Mouse (Mus musculus) kidney, adult 8-10 months (tissue): Measurements from ENCODE around the gene Ociad2.
"Not testable (repeated sequence)": the region's sequence is repeated elsewhere in the genome, so short reads cannot be mapped to it uniquely, and the experiment has no call there.

Source experiments
- DNase-seq, 2 experiments: peaks; one replicate each; pipeline ENCODE4 v3.0.0; 2022

Ociad2 gene

GRCm38 (mm10) chr5:73351796-73352195 is 11.0 kb upstream of the Ociad2 start:
- no peak for DNase-seq

GRCm38 (mm10) chr5:73349514-73349913 is 8.7 kb upstream of the Ociad2 start:
- peak in 1 of 2 experiments; percentile 46 for DNase-seq

GRCm38 (mm10) chr5:73345254-73345653 is 4.4 kb upstream of the Ociad2 start:
- DNase-seq = no peak

- no peak for DNase-seq
Observed at GRCm38 (mm10) chr5:73344310-73344709, 3.5 kb upstream of the Ociad2 start.

GRCm38 (mm10) chr5:73342701-73343355 is 2.0 kb upstream of the Ociad2 start:
- no peak for DNase-seq

GRCm38 (mm10) chr5:73339779-73340722 is 777 bp downstream of the Ociad2 start:
- no peak for DNase-seq

GRCm38 (mm10) chr5:73338832-73339163 is 2.0 kb downstream of the Ociad2 start:
- no peak for DNase-seq

- no peak for DNase-seq
Observed at GRCm38 (mm10) chr5:73337961-73338831, 2.6 kb downstream of the Ociad2 start.

GRCm38 (mm10) chr5:73336448-73336847 is 4.4 kb downstream of the Ociad2 start:
- no peak for DNase-seq

GRCm38 (mm10) chr5:73331002-73331401 is 9.8 kb downstream of the Ociad2 start:
- DNase-seq = no peak

GRCm38 (mm10) chr5:73324526-73325170 is 16.2 kb downstream of the Ociad2 start:
- DNase-seq = no peak

GRCm38 (mm10) chr5:73323602-73324001 is 17.2 kb downstream of the Ociad2 start:
- no peak for DNase-seq

- DNase-seq = not testable (repeated sequence)
Observed at GRCm38 (mm10) chr5:73322684-73323083, 18.1 kb downstream of the Ociad2 start.

GRCm38 (mm10) chr5:73319306-73319705 is 21.5 kb downstream of the Ociad2 start:
- no peak for DNase-seq

- no peak for DNase-seq
Observed at GRCm38 (mm10) chr5:73314654-73315053, 26.2 kb downstream of the Ociad2 start.

- no peak for DNase-seq
Observed at GRCm38 (mm10) chr5:73313591-73313990, 27.2 kb downstream of the Ociad2 start.

- no peak for DNase-seq
Observed at GRCm38 (mm10) chr5:73311458-73311857, 29.4 kb downstream of the Ociad2 start.

- no peak for DNase-seq
Observed at GRCm38 (mm10) chr5:73310401-73310800, 30.4 kb downstream of the Ociad2 start.

GRCm38 (mm10) chr5:73309496-73309895 is 31.3 kb downstream of the Ociad2 start:
- no peak for DNase-seq

GRCm38 (mm10) chr5:73307297-73307696 is 33.5 kb downstream of the Ociad2 start:
- no peak for DNase-seq

- no peak for DNase-seq
Observed at GRCm38 (mm10) chr5:73306486-73306885, 34.3 kb downstream of the Ociad2 start.

GRCm38 (mm10) chr5:73304507-73304906 is 36.3 kb downstream of the Ociad2 start:
- DNase-seq = no peak
